29 mouse cellular contexts compared by ENCODE assay signal in the genomic region with DNA sequence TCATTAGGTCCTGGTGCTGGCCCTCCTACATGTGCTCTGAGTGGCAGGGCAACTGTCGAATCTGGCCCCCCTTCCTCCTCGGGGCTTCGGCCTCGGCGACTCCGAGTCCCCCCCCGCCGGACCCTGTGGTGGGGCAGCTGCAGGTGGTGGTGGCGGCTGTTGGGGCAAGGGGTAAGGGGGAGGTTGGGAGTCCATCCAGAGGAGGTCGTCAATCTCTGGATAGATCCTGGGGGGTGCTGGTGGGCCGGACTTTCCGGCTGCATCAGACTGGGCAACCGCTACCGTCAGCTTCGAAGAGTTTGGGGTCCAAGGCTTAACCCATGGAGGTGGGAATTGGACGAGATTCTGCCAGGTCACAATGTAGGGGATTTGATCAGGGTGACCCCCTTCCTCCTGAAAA. TPM values are rescaled to one million over a fixed set of nuclear protein-coding genes. Genes with fewer than 3 reads are reported as not detected.
DNase-seq lines count a peak whose midpoint lies in the region; ATAC-seq and TF ChIP-seq lines count a peak whose summit lies in the region.
"Not testable (repeated sequence)": the region's sequence is repeated elsewhere in the genome, so short reads cannot be mapped to it uniquely, and the experiment has no call there.
"Had no signal": no experiment of that assay in that cellular context is flagged by ENCODE, and none has a peak within 500 bp of the region (broad histone marks: within the 10 kb centered on the region; RNA-seq: fewer than 3 reads in every experiment).

No protein-coding gene starts in this region.

- H3K27ac ChIP-seq in forebrain, embryonic 10.5 days; midbrain, embryonic 10.5 days (replicated peaks); stomach, postnatal 0 days (replicated peaks): not testable (repeated sequence)

- not testable (repeated sequence) for H3K4me2 ChIP-seq in stomach, postnatal 0 days (replicated peaks; ENCODE audit: low read depth)

- H3K36me3 ChIP-seq in E14TG2a.4 (ENCODE audit: insufficient read depth, low read length); forebrain, embryonic 10.5 days (replicated peaks); midbrain, embryonic 10.5 days; stomach, postnatal 0 days (ENCODE audit: control insufficient read depth, insufficient read depth, low read length): not testable (repeated sequence)

- H3K9ac ChIP-seq in stomach, postnatal 0 days (ENCODE audit: low read length), result not testable (repeated sequence)

- not testable (repeated sequence) for TF ChIP-seq CTCF in E14TG2a.4 (conservative IDR thresholded peaks at IDR 0.05; ENCODE audit: low read length); stomach, postnatal 0 days (IDR thresholded peaks at IDR 0.05; ENCODE audit: low read depth)

- H3K27me3 ChIP-seq in E14TG2a.4 (ENCODE audit: insufficient read depth, low read length); forebrain, embryonic 10.5 days (ENCODE audit: poor library complexity, severe bottlenecking); midbrain, embryonic 10.5 days (ENCODE audit: low read depth, poor library complexity, severe bottlenecking); stomach, postnatal 0 days (ENCODE audit: control insufficient read depth, insufficient read depth, low read length): not testable (repeated sequence)

- WGBS in forebrain, embryonic 10.5 days, result 96% methylated on average over 10 of the region's 16 CpGs
- 88% methylated on average over 12 of the region's 16 CpGs for WGBS in midbrain, embryonic 10.5 days
- WGBS in stomach, postnatal 0 days, result 94% methylated on average over 14 of the region's 16 CpGs

- not testable (repeated sequence) for TF ChIP-seq EP300 in stomach, postnatal 0 days (optimal IDR thresholded peaks at IDR 0.05)

- peak; percentile 3 for DNase-seq in adrenal gland, postnatal 10 days
- DNase-seq in forebrain, embryonic 10.5 days (ENCODE audit: extremely low spot score, low spot score), result peak; percentile 4
- DNase-seq in heart, adult 18-20 months, result peak; percentile 1 to 2
- peak; percentile 2 for DNase-seq in kidney, adult 18-20 months
- DNase-seq in midbrain, embryonic 10.5 days (ENCODE audit: low spot score), result peak; percentile 8
- peak; percentile 7 for DNase-seq in stomach, postnatal 0 days (ENCODE audit: low spot score)
- peak; percentile 14 for DNase-seq in urinary bladder, postnatal 10 days (ENCODE audit: low spot score)

- peaks cover 36% of the 10 kb centered on the region for H3K9me3 ChIP-seq in E14TG2a.4 (ENCODE audit: low read length)
- peaks cover 18% of the 10 kb centered on the region for H3K9me3 ChIP-seq in forebrain, embryonic 10.5 days
- H3K9me3 ChIP-seq in midbrain, embryonic 10.5 days (replicated peaks), result peaks cover 14% of the 10 kb centered on the region
- not testable (repeated sequence) for H3K9me3 ChIP-seq in stomach, postnatal 0 days (ENCODE audit: control insufficient read depth, low read length)

- not testable (repeated sequence) for ATAC-seq in stomach, postnatal 0 days (ENCODE audit: low FRiP score, low TSS enrichment)

- not testable (repeated sequence) for H3K4me1 ChIP-seq in E14TG2a.4 (replicated peaks; ENCODE audit: low read depth, low read length); forebrain, embryonic 10.5 days; midbrain, embryonic 10.5 days; stomach, postnatal 0 days (replicated peaks; ENCODE audit: control insufficient read depth, insufficient read depth)

- 0 out of 2 replicates have a peak overlapping the region, but pooled peaks have one; percentile 11 for H3K4me3 ChIP-seq in E14TG2a.4 (replicated peaks; ENCODE audit: low read length)
- not testable (repeated sequence) for H3K4me3 ChIP-seq in forebrain, embryonic 10.5 days; midbrain, embryonic 10.5 days; stomach, postnatal 0 days (ENCODE audit: low read depth, low read length)

RNA-seq across cellular contexts. Expression of a gene that starts 44.0 kb away (rescaled TPM):
- not detected for total RNA-seq in adrenal gland, postnatal 10 days (2021)
- not detected in 2 replicates for polyA plus RNA-seq in forebrain, embryonic 10.5 days (2016; fragmentation: Nextera tagmentation; extraction: Ambion mirVana)
- not detected for total RNA-seq in heart, adult 18-20 months (2021)
- polyA plus RNA-seq in midbrain, embryonic 10.5 days (2016; fragmentation: Nextera tagmentation; extraction: Ambion mirVana), result not detected in 2 replicates
- polyA plus RNA-seq in stomach, postnatal 0 days (2015; fragmentation: Nextera tagmentation; extraction: Ambion mirVana), result not detected in 2 replicates
- total RNA-seq: CH12.LX; gastrocnemius, postnatal 14 days; left cerebral cortex, postnatal 14 days; megakaryocyte, adult 5-6 weeks; MEL had no signal
- polyA plus RNA-seq: cerebellum, adult 2 months; embryonic facial prominence, embryonic 14.5 days; forebrain, embryonic 15.5 days; heart, embryonic 16.5 days; hindbrain, embryonic 10.5 days; hindbrain, embryonic 16.5 days; intestine, embryonic 15.5 days; kidney, embryonic 14.5 days; limb, embryonic 13.5 days; liver, embryonic 12.5 days; lung, adult 2 months; midbrain, embryonic 14.5 days; neural tube, embryonic 12.5 days; spleen, adult 2 months; stomach, embryonic 14.5 days; thymus, adult 2 months had no signal
